Mouse (Mus musculus): ENCODE results near the gene Cenpn.

The Cenpn gene

DNA sequence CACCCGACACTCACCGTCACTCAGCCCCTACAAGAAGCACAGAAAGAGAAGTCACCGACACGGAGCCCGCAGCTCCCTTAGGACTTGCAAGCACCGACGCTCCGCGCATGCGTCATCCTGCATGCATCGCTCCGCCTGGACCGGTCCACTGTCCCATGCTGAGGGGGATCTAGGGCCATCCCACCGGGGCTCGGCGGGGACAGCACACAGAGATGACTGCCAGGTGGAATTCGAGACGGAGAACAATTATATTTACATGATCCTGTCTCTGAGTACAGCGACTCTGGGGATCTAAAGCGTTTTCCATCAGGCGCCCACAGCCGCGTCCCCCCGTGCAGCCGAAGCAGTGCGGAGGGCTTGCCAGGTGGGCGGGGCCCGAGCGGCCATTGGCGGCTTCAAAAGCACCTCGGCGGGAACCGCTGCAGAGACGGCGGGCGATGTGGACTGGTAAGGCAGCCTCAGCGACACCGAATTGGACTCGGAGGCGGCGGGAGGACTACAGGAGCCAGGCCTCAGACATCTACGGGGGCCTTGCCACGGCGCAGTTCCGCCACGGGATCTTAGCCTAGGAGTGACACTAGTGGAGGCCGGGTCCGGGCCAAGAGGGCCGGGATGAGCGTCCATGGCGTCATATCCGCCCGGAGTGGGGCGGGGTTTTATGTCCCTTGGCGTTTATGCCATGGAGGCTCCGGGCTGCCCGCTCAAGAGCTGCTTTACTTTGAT, at the start of gene Cenpn, which contains the start of gene Cmc2:
Gene Cenpn, plus strand, starts transcription at position 394 of the 723 bp plus-strand sequence.
Gene Cmc2, minus strand, starts transcription at position 119 of the 723 bp plus-strand sequence.
- peak; percentile 98 for DNase-seq (ENCODE audit: low read depth)

DNA sequence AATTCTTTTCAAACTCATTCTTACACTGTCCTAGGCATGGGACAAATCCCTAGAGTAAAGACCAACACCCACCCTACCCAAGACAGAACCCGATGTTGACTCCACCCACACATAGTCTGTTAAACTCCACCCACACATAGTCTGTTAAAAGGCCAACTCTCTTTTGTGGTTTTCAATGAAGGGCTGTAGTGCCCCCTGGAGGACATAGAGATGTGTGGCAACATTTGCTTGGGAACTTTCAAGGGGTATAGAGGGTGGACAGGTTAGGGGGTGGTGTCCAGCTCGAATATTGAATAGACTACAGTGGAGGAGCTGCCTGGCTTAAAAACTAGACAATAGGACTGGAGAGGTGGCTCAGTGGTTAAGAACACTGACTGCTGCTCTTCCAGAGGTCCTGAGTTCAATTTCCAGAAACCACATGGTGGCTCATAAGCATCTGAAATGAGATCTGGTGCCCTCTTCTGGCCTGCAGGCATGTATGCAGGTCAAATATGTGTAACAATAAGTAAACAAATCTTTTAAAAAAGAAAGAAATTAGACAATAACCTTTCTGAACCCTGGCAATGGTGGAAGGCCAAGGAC, 48.7 kb upstream of the Cenpn start:
- peak; percentile 65 for DNase-seq (ENCODE audit: low read depth)

GRCm38 (mm10) chr8:116873586-116873985, 47.9 kb upstream of the Cenpn start:
- DNase-seq (ENCODE audit: low read depth), result no peak

DNA sequence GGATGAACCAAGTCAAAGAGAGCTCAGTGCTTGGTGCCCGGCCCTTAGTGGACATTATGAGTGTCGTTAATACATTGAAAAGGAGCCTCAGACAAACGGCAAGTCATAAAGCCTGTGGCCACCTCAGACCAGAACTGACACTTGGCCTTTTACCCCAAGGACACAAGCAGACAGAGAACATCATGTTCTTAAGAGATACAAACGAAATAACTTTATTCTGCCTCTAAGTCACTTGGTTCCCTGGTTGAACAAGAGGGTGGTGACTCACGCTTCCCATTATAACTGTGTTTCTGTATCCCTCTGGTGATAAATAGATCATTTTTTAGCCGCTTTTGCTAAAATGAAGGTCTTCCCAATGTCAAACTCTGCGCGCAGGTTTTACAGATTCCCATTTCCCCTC, 47.5 kb upstream of the Cenpn start:
- DNase-seq (ENCODE audit: low read depth), result no peak

DNA sequence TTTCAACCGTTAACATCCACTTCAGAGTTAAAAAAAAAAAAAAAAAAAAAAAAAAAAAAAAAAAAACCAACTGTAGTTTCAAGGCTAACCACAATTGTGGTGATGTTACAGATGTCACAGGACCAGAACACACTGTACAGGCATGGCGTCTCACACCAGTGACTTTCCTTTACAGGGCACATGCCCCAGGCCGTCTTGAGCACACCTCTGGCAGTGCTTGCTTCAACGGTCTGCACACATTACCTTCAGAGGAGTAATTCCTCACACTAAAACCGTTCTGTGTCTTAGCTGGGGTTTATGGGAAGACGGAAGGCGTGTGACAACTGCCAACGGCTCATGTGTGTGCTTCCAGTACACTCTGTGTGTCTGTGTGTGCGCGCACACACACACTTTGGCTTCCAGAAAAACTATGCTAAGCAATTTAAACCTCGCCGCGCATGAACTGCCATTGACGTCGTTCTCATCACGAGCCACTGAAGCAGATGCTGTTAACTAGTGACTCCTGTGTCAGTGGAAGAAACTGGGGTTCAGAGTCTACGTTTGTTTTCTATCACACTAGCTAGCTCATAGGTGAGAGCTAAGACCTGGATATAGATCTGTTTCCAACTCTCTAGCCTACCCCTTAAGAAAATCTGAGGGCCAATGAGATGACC, 45.6 kb upstream of the Cenpn start:
- peak; percentile 28 for DNase-seq (ENCODE audit: low read depth)

- no peak for DNase-seq (ENCODE audit: low read depth)
Measured at GRCm38 (mm10) chr8:116881396-116881795, 40.1 kb upstream of the Cenpn start.

GRCm38 (mm10) chr8:116887813-116888212, 33.7 kb upstream of the Cenpn start:
- no peak for DNase-seq (ENCODE audit: low read depth)

DNA sequence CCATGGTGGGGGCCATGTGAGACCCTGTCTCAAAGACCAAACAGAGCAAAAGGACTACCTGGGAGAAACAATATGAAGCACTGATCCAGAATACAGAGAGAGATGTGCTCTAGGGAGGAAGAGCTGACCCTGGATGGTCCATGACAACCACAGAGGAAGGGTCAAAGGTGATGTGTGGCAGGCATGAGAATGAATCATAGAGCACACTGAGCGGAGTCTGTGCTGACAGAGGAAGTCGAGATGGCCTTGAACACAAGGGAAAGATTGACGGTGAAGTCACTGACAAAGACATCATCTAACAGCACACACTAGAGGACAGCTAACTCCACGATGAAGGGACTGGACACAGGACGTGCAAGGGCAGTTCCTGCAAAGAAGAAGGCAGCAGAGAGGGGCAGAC, 30.1 kb upstream of the Cenpn start:
- DNase-seq (ENCODE audit: low read depth), result peak; percentile 83

DNA sequence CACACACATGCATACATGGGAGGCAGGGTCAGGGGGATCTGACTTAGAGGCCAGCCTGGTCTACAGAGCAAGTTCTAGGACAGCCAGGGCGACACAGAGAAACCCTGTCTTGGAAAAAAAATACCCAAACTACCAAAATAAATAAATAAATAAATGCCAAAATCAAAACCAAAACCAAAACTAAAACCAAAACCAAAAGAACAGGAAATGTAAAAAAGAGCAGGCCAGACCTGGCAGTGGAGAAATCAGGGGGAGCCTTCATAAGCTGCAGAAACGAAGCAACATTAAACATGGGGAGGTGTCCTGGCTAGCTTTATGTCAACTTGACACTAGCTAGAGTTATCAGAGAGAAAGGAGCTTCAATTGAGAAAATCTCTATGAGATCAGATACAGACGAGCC, 29.4 kb upstream of the Cenpn start:
- DNase-seq (ENCODE audit: low read depth), result no peak

DNA sequence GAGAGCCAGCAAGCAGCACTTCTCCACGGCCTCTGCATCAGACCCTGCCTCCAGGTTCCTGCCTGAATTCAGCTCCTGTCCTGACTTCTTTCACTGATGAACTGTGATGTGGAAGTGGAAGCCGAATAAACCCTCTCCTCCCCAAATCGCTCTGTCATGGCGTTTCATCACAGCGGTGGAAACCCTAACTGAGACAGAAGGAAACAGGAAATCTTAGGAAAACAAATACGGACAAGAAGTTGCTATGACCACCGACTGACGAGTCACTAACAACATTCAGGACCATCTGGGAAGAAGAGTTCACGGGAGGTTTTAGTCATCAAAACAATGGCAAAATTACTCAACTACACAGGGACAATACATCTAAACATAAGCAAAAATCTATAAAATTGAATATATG, 28.9 kb upstream of the Cenpn start:
- peak; percentile 70 for DNase-seq (ENCODE audit: low read depth)

DNA sequence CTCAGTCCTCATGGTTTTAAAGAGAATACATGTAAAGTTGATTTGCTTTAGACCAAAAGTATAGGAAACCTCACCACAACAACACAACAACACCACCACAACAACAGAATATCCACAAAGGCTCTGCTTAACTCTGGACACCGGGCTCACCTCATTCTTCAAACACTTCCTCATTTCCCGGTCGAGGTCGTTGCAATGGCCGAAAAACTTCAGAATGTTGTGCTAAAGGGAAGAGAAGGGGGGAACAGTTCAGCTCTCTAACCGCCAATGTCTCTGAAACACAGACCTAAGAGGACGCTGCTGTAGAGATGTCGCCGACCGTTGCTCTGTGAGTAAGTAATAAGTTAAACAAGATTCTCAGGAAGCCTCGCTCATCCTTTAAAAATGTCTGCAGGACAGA, 27.6 kb upstream of the Cenpn start:
- no peak for DNase-seq (ENCODE audit: low read depth)

DNA sequence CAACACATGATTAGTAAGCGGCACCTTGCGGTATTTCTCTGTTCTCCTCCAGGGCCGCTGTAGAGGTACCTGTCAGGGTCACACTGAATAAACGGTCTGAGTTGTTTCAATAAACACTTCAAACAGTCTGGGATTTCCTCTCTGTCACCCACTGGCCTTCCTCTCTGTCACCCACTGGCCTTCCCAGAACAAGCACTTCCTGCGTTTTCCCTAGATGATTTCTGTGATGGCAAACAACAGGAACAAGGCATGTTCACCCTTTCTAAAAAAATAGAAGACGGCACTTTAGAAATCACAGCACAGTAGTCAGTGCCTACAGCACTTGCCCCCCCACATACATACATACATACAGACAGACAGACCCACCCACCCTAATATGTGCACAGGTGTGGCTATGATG, 26.0 kb upstream of the Cenpn start:
- no peak for DNase-seq (ENCODE audit: low read depth)

DNA sequence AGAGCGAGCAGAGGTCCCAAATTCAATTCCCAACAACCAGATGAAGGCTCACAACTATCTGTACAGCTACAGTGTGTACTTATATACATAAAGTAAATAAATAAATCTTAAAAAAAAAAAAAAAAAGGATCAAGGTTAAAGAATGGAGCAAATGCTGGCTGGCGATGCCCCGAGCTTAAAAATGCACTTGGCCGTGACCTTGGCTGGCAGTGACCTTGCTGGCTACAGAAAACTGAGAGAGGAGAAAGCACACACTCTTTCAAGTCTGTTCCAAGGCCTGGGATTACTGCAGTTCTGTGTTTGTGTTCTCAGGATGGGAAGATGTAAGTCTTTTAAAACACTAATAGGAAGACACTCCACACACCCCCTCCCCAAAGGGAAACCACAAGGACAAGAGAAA, 16.8 kb upstream of the Cenpn start:
- DNase-seq (ENCODE audit: low read depth), result no peak

- peak; percentile 77 for DNase-seq (ENCODE audit: low read depth)
Measured at GRCm38 (mm10) chr8:116905252-116905651, 16.3 kb upstream of the Cenpn start.

- peak; percentile 85 for DNase-seq (ENCODE audit: low read depth)
Measured at GRCm38 (mm10) chr8:116905836-116906235, 15.7 kb upstream of the Cenpn start.

DNA sequence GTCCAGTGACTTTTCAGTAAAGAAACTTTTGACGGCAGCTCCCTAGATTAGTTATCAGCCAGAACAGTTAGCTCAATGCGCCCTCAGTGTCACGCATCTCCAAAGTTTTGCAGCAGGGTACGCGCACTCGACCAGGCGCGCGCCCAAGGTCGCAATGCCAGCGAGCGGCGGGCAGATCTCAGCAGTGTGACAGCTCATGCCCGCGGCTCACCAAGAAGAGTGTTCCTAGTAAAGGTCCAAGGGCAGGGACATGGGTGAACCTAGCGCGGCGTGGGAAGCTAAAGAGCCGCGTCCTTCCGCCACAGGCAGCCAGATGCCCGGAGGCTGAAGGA, 559 bp upstream of the Cenpn start:
- no peak for DNase-seq (ENCODE audit: low read depth)

DNA sequence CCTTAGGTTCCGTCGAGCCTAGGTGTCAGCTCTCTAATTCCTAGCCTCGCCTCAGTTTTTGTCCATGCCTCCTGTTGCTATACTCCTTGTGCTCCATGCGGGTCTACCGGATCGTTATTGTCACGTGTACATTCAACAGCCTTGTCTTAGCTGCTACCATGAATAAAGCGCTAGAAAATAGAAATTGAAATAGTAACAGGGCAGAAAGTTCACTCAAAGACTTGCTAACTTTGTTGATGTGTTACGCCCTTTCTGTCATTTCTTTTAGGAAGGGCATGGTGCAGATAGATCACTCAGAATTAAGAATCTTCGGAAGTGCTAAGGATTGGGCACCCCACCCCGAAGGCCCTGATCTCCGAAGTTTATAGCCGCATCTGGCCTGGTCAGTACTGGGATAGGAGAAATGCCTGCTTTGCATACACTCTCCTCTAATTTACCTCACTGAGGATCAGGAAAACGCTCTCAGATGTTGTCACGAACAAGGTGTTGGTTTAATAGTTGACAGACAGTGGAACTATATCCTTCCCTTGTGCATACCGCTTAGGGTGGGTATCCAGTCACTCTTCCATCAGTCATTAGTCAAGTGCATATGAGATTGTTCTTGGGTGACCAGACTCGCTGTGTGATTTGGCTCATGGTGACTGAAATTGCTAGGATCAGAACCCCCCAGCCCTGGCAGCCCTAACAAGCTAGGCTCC, 679 bp downstream of the Cenpn start:
- DNase-seq (ENCODE audit: low read depth), result no peak

DNA sequence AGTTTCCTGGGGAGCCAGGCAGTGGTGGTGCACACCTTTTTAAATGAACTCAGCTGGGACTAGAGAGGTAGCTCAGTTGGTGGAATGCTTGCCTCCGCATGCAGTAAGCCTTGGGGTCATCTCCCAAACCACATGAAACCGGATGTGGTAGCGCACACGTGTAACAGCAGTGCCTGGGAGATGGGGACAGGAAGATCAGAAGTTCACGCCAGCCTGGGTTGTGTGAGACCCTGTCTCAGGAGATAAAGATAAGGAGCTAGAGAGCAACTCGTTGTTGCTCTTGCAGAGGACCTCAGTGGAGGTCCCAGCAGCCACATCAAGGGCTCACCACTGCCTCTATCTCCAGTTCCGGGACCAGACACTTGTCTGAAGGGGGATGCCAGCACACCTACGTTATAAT, 2.0 kb downstream of the Cenpn start:
- peak; percentile 94 for DNase-seq (ENCODE audit: low read depth)

DNA sequence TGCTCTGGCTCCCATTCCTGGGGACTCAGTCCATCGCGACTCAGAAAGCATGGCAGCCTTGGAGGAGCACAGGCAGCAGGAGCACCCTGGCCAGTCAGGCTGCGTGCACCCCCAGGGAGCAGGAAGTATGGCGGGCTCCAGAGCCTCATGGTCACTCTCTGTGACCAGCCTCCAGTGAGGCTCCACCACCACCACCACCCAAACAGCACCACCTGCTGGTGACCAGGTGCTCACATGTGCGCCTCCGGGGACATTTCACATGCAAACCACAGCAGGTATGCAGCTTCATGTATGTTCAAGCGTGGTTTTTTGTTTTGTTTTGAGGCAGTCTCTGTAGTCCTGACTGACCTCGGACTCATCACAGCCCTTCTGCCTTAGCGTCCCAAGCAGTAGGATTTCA, 6.3 kb downstream of the Cenpn start:
- DNase-seq (ENCODE audit: low read depth), result peak; percentile 61

- no peak for DNase-seq (ENCODE audit: low read depth)
Measured at GRCm38 (mm10) chr8:116928588-116928987, 7.1 kb downstream of the Cenpn start.

DNA sequence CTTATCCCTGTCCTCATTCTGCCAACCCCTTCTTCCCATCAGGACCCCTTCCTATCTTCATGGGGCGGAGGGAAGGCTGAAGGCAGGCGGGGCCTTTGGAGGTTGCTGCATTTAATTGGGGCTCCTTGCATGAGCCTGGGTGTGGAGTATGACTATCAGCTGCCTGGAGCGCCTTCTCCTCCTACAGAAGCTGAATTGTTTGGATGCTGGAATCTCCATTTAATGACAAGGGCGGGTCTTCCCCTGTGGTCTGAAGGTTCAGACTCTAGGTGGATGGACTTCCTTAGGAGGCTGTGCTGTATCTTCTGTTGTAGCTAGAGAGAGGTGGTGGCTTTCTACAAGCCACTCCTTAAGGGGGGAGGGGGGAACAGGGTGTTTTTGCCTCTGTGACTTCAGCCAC, 13.4 kb downstream of the Cenpn start:
- DNase-seq (ENCODE audit: low read depth), result no peak

DNA sequence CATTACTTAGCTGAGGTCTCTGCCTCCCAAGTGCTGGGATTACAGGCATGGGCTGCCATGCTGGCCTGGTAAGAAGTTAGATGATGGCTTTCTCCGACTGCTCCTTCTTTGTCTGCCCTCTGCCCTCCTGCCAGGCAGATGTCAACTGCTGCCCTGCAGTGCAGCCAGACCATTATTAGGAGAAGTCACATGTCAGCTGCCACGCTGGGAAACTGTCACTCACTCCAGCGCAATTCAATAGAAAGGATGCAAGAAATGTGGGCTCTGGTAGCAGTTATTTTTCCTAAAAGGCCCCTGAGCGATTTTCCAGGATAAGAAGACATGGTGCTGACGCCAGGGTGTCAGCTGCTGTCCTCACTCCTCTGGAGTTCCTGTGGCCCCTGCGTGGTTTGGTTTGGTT, 14.0 kb downstream of the Cenpn start:
- no peak for DNase-seq (ENCODE audit: low read depth)

Measured in 416B (cell line).